Mouse (Mus musculus) stomach, embryonic 15.5 days (tissue): ENCODE results near the gene Gsn. TPM values are rescaled to one million over a fixed set of nuclear protein-coding genes. Genes with fewer than 3 reads are reported as not detected.
A peak's percentile ranks its signal among the peaks of the same experiment; 100 is the strongest.

Experiments used
- ATAC-seq: fragments of 200-750 bp; cut with Nextera tagmentation; 2 replicates; pipeline ENCODE4 v1.8.0; 2017; ENCODE audit warnings: low read depth, moderate number of reproducible peaks, moderate TSS enrichment; ENCODE audit not compliant: insufficient read depth, low FRiP score
- H3K27ac ChIP-seq: fragments of 300-500 bp; sonication (generic); 2 replicates; pipeline ENCODE4 v1.5.1; 2015; ENCODE audit warnings: mild to moderate bottlenecking, inconsistent platforms
- H3K27me3 ChIP-seq: fragments of 300-500 bp; sonication (generic); replicated peaks from 2 replicates; pipeline ENCODE4 v1.6.1; 2015; ENCODE audit warnings: inconsistent platforms
- H3K36me3 ChIP-seq: fragments of 300-500 bp; sonication (generic); 2 replicates; pipeline ENCODE4 v1.6.1; 2015; ENCODE audit warnings: inconsistent platforms
- H3K4me1 ChIP-seq: fragments of 300-500 bp; sonication (generic); 2 replicates; pipeline ENCODE4 v1.6.1; 2015; ENCODE audit warnings: inconsistent platforms
- H3K4me2 ChIP-seq: fragments of 300-500 bp; sonication (generic); 2 replicates; pipeline ENCODE4 v1.6.1; 2015; ENCODE audit warnings: mild to moderate bottlenecking, inconsistent platforms
- H3K4me3 ChIP-seq: fragments of 300-500 bp; sonication (generic); replicated peaks from 2 replicates; pipeline ENCODE4 v1.5.1; 2015; ENCODE audit warnings: inconsistent platforms
- H3K9ac ChIP-seq: fragments of 300-500 bp; sonication (generic); 2 replicates; pipeline ENCODE4 v1.6.1; 2015; ENCODE audit warnings: inconsistent platforms
- H3K9me3 ChIP-seq: fragments of 300-500 bp; sonication (generic); 2 replicates; pipeline ENCODE4 v1.6.1; 2016; ENCODE audit warnings: inconsistent platforms
- WGBS: fragments of 180-500 bp; shearing (Covaris S2); methylation state at CpG from one replicate; pipeline ENCODE4 v1.1.7; 2015; 5-methylcytosine and 5-hydroxymethylcytosine counted together
- polyA plus RNA-seq: library from polyadenylated mRNA; unstranded; fragments of >200 nt; fragmentation: Nextera tagmentation; extraction: Ambion mirVana; gene quantifications from 2 replicates; pipeline ENCODE4 v1.2.1, GENCODE M21; 2015

Gene Gsn
- polyA plus RNA-seq, 1 experiment from 2014 or later: 253 TPM

DNA sequence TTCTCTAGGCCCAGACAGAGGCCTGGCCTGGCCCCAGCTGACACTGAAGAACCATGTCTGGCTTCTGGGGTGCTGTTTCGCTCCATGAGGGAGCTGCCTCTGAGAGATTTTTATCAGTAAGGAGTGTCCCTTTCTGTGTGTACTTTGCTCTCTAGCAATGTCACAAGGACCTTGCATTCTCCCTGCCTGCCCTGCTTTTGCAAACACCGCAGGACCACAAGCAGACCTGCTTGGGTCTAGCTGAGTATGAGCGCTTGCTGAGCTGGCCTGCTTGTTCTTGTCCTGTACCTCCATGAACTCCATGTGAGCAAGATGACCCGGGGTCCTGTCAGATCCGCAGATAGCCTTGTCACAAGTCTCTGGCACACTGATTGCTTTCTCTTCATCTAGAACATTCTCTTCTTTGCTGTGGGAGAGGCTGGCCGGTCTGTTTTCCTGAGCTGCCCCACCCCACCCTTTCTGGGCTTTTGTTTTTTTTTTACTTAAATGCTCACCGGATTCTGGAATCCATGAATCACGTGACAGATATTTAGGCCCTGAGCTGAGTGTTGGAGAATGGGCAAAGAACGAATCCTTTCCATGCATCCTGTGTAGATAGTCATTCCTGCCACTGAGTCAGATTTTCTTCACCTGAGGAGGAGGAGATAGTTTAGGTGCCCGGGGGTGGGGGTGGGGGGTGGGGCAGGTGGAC lies 11.8 kb downstream of the Gsn start:
- no peak for ATAC-seq
- Histone ChIP-seq H3K9ac (no peak overlapping the region), H3K36me3 (no peaks in the 10 kb centered on the region), H3K4me1 (peaks cover 65% of the 10 kb centered on the region), H3K4me2 (0 out of 2 replicates have a peak overlapping the region, but pooled peaks have one; percentile 4), H3K4me3 (no peak overlapping the region), H3K9me3 (no peaks in the 10 kb centered on the region), H3K27me3 (no peaks in the 10 kb centered on the region), H3K27ac (peak overlapping the region; percentile 92)
- 49% methylated on average over 10 of the region's 10 CpGs for WGBS

DNA sequence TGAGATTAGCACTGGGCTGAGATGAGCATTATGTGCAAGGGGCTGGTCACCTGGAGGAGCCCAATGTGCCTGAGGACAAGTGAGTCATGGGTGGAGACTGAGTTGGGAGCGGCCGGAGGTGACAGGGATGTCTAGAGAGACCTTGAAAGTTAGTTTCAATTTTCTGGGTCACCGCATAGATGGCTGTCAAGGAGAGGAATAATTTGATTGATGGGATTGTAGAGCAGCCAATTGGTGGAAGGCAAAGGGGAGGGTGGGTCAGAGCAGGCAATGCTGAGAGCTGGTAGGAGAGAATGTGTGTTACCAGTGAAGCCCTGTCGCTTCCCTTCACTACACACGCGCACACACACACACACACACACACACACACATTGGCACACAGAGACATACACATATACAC lies 13.0 kb downstream of the Gsn start:
- H3K9ac ChIP-seq: no peak overlapping the region
- no peak for ATAC-seq
- H3K27ac ChIP-seq: peak overlapping the region; percentile 92
- WGBS: 72% methylated on average over 6 of the region's 6 CpGs
- H3K4me1 ChIP-seq: peaks cover 70% of the 10 kb centered on the region
- no peaks in the 10 kb centered on the region for H3K9me3 ChIP-seq
- H3K4me2 ChIP-seq: no peak overlapping the region
- no peak overlapping the region for H3K4me3 ChIP-seq
- no peaks in the 10 kb centered on the region for H3K36me3 ChIP-seq
- H3K27me3 ChIP-seq: no peaks in the 10 kb centered on the region

DNA sequence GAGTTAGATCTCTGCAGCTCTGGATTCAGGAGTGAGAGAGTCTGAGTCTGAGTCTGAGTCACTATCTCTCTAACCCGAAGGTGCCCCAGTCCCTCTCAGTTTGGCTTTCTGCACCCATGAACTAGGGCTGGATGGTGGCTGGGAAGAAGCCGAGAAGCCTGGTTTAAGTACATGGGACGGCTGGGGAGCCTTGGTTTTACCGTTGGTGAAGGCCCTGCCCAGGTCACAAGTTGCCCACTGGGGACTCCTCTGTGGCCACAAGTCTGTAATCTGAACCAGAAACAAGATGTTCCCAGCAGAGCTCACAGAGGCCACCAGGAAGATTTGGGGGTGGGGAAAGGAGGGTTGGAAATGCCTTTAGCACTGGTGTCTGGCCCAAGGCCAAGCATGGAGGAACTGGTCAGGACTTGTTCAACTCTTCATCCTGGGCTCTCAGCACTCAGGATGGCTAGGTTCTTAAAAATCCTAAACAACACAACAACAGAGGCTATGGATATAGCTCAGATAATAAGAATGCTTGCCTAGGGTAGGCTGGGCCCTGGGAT lies 13.6 kb downstream of the Gsn start:
- no peak overlapping the region for H3K4me3 ChIP-seq
- ATAC-seq: no peak
- no peaks in the 10 kb centered on the region for H3K36me3 ChIP-seq
- H3K27ac ChIP-seq: peak overlapping the region; percentile 92; the same call in 1 of the 2 replicates
- peaks cover 70% of the 10 kb centered on the region for H3K4me1 ChIP-seq
- H3K27me3 ChIP-seq: no peaks in the 10 kb centered on the region
- no peak overlapping the region for H3K4me2 ChIP-seq
- 68% methylated on average over 4 of the region's 4 CpGs for WGBS
- H3K9me3 ChIP-seq: no peaks in the 10 kb centered on the region
- no peak overlapping the region for H3K9ac ChIP-seq

DNA sequence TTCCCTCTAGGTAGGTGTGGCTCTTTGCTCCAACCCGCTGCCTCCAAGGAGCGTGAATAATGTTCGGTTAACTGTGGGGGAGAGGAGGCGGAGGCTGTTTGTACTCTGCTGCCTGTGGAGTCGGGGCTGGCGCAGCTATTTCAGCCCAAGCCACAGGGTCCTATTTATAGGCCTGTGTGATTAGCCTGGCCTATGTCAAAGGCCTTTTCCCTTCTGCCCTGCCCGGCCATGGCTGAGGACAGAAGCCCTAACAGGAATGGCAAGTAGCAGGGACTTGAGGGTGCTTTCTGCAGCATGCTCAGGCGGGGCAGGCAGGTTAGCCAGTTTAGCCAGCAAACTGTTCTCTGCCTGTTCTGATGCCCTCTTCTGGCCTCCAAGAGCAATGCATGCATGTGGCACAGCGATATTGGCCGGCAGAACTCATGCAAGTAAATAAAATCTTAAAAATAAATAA lies 14.4 kb downstream of the Gsn start:
- Histone ChIP-seq H3K4me2 (peak overlapping the region; percentile 31; the same call in 1 of the 2 replicates), H3K4me3 (no peak overlapping the region), H3K4me1 (peaks cover 64% of the 10 kb centered on the region), H3K27me3 (no peaks in the 10 kb centered on the region), H3K36me3 (no peaks in the 10 kb centered on the region), H3K9me3 (no peaks in the 10 kb centered on the region), H3K9ac (no peak overlapping the region), H3K27ac (peak overlapping the region; percentile 92)
- no peak for ATAC-seq
- WGBS: 17% methylated on average over 10 of the region's 10 CpGs

DNA sequence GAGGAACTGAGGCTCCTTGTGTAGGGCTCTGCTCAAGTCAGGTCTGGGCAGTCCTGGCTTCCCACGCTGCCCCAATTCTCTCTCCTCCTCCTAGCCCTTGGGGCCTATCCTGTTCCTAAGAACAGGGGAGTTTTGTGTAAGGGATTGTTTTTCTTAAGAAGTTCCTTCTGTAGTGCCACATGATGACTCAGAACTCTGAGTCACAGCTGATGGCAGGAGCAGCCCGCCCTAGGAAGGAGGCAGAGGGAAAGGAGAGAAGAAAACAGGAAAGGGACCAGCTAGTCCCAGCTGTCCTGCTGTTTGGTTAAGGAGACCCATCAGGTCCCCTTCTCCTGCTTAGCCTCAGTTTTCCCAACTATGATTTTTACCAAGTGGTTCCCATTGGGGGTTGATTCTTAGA lies 15.6 kb downstream of the Gsn start:
- Histone ChIP-seq H3K36me3 (no peaks in the 10 kb centered on the region), H3K9me3 (no peaks in the 10 kb centered on the region), H3K27me3 (no peaks in the 10 kb centered on the region), H3K4me2 (no peak overlapping the region), H3K9ac (no peak overlapping the region), H3K4me3 (no peak overlapping the region), H3K4me1 (peaks cover 51% of the 10 kb centered on the region), H3K27ac (peak overlapping the region; percentile 70)
- 46% methylated on average over 2 of the region's 2 CpGs for WGBS
- peak; percentile 6; the same call in 1 of the 2 replicates for ATAC-seq

DNA sequence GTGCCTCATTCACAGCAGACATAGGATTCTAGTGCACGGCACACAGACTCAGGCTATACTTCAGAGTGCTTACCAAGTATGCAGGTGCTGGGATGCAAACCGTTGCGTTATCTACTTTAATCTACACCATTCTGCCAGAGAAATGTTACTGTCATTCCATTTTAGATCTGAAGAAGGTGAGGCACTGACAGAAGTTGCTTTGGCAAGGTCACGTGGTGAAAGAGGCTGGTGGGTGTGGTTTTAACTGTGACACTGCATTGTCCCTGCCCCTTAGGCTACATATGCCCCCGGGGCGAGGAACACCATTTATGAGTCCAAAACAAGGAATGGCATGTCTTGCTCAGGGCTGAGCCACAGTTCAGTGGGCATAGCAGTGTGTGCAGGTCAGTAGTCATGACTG lies 16.7 kb downstream of the Gsn start:
- H3K36me3 ChIP-seq: no peaks in the 10 kb centered on the region
- H3K9ac ChIP-seq: no peak overlapping the region
- no peaks in the 10 kb centered on the region for H3K9me3 ChIP-seq
- no peaks in the 10 kb centered on the region for H3K27me3 ChIP-seq
- H3K4me3 ChIP-seq: no peak overlapping the region
- no peak overlapping the region for H3K4me2 ChIP-seq
- peak overlapping the region; percentile 78 for H3K27ac ChIP-seq
- no peak for ATAC-seq
- peaks cover 50% of the 10 kb centered on the region for H3K4me1 ChIP-seq
- 84% methylated on average over 6 of the region's 6 CpGs for WGBS

- Histone ChIP-seq H3K27ac (peak overlapping the region; percentile 78), H3K4me2 (no peak overlapping the region), H3K36me3 (no peaks in the 10 kb centered on the region), H3K4me3 (no peak overlapping the region), H3K27me3 (no peaks in the 10 kb centered on the region), H3K4me1 (peaks cover 51% of the 10 kb centered on the region), H3K9me3 (no peaks in the 10 kb centered on the region), H3K9ac (no peak overlapping the region)
- WGBS: 14% methylated on average over 2 of the region's 2 CpGs
- peak; percentile 57; the same call in 1 of the 2 replicates for ATAC-seq
These were observed 17.4 kb downstream of the Gsn start for GRCm38 (mm10) chr2:35273536-35273935.

- H3K27ac ChIP-seq: peak overlapping the region; percentile 76
- H3K4me3 ChIP-seq: no peak overlapping the region
- ATAC-seq: peak; percentile 15; the same call in 1 of the 2 replicates
- H3K9me3 ChIP-seq: no peaks in the 10 kb centered on the region
- WGBS: 63% methylated on average over 3 of the region's 3 CpGs
- H3K4me1 ChIP-seq: peaks cover 27% of the 10 kb centered on the region
- no peaks in the 10 kb centered on the region for H3K36me3 ChIP-seq
- no peak overlapping the region for H3K9ac ChIP-seq
- no peaks in the 10 kb centered on the region for H3K27me3 ChIP-seq
- H3K4me2 ChIP-seq: no peak overlapping the region
These were observed 21.5 kb downstream of the Gsn start for GRCm38 (mm10) chr2:35277686-35278085.

DNA sequence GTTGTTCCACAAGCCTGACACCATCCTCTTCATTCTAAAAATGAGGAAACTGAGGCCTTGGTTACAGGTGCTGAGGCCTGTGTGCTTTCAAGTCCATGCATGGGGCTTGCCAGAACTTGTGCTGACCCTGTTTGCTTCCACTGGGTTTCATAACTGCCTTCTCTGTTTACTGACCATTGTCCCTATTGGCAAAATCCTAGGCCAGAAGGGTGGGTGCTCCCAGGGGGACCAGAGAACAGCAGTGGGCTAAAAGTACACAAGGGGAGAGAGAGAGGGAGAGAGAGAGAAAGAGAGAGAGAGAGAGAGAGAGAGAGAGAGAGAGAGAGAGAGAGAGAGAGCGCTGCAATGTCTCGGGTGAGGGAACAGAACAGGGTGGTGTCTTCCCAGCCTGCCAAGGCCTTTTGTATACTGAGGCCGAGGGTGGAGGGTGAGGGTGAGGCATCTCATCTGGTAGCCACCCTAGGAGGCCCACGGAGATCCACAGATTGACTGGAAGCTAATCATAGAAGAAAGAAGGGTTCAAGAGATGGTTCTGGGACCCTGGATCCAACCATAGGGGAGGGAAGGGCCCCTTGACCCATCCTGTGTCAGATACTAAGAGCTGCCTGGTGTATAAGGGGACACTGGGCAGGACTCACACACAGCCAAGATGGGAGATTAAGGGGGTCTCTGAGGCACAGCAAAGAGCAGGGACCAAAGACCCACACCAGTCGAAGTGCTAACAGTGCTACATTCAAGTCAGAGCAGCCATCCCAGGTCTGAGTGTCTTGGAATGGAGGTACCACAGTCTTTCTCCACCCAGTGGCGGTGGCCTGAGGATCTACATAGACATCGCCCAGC lies 22.4 kb downstream of the Gsn start:
- Histone ChIP-seq H3K4me2 (no peak overlapping the region), H3K9me3 (no peaks in the 10 kb centered on the region), H3K4me3 (no peak overlapping the region), H3K9ac (no peak overlapping the region), H3K36me3 (no peaks in the 10 kb centered on the region), H3K4me1 (peaks cover 18% of the 10 kb centered on the region), H3K27me3 (no peaks in the 10 kb centered on the region), H3K27ac (peak overlapping the region; percentile 76; the same call in 1 of the 2 replicates)
- 84% methylated on average over 7 of the region's 7 CpGs for WGBS
- ATAC-seq: no peak

DNA sequence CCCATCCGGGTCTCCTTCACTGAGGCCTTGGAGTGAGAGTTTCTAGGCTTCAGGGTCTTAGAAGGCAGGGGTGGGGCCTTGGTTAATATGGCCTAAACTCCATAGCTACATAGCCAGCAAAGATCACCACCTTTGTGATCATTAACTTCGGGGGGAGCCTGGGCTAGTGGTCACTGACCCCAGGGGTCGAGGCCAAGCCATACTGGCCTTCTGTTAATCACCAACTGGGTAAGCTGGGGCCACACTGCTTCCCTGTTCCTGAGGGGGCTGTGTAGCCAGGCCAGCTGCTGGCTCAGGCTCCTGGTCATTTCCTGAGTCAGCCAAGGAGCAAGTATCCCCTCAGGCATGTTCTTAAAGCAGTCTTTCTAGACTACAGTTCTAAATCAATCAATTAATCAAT lies 23.8 kb downstream of the Gsn start:
- H3K36me3 ChIP-seq: no peaks in the 10 kb centered on the region
- no peak overlapping the region for H3K4me2 ChIP-seq
- peaks cover 22% of the 10 kb centered on the region for H3K4me1 ChIP-seq
- H3K4me3 ChIP-seq: no peak overlapping the region
- no peaks in the 10 kb centered on the region for H3K27me3 ChIP-seq
- H3K27ac ChIP-seq: no peak overlapping the region
- no peaks in the 10 kb centered on the region for H3K9me3 ChIP-seq
- no peak overlapping the region for H3K9ac ChIP-seq
- no peak for ATAC-seq
- WGBS: 54% methylated on average over 3 of the region's 3 CpGs

- Histone ChIP-seq H3K4me3 (peak overlapping the region; percentile 43), H3K9ac (peak overlapping the region; percentile 3; the same call in 1 of the 2 replicates), H3K27ac (0 out of 2 replicates have a peak overlapping the region, but pooled peaks have one; percentile 4), H3K4me2 (peak overlapping the region; percentile 67), H3K36me3 (0 out of 2 replicates have a peak, but pooled peaks cover 5% of the 10 kb centered on the region), H3K9me3 (no peaks in the 10 kb centered on the region), H3K27me3 (no peaks in the 10 kb centered on the region), H3K4me1 (peaks cover 20% of the 10 kb centered on the region)
- 7% methylated on average over 32 of the region's 32 CpGs for WGBS
- peak; percentile 24; the same call in 1 of the 2 replicates for ATAC-seq
These were observed 26.0 kb downstream of the Gsn start for GRCm38 (mm10) chr2:35282214-35282613.
